Mouse (Mus musculus) limb, embryonic 13.5 days (tissue): ENCODE results near the gene Zkscan14. TPM values are rescaled to one million over a fixed set of nuclear protein-coding genes. Genes with fewer than 3 reads are reported as not detected.

ENCODE experiments used
- ATAC-seq: fragments of 200-750 bp; cut with Nextera tagmentation; 2 replicates; pipeline ENCODE4 v1.8.0; 2017; ENCODE audit warnings: low read depth, moderate number of reproducible peaks, moderate TSS enrichment; ENCODE audit not compliant: low FRiP score
- H3K27ac ChIP-seq: fragments of 300-500 bp; sonication (generic); 2 replicates; pipeline ENCODE4 v1.5.1; 2015; ENCODE audit warnings: inconsistent platforms, mild to moderate bottlenecking, moderate library complexity
- H3K27me3 ChIP-seq: fragments of 300-500 bp; sonication (generic); 2 replicates; pipeline ENCODE4 v1.6.1; 2015; ENCODE audit warnings: mild to moderate bottlenecking, inconsistent platforms
- H3K36me3 ChIP-seq: fragments of 300-500 bp; sonication (generic); 2 replicates; pipeline ENCODE4 v1.6.1; 2015; ENCODE audit warnings: inconsistent platforms, mild to moderate bottlenecking, moderate library complexity
- H3K4me1 ChIP-seq: fragments of 300-500 bp; sonication (generic); 2 replicates; pipeline ENCODE4 v1.6.1; 2015; ENCODE audit warnings: inconsistent platforms
- H3K4me2 ChIP-seq: fragments of 300-500 bp; sonication (generic); replicated peaks from 2 replicates; pipeline ENCODE4 v1.6.1; 2015; ENCODE audit warnings: inconsistent platforms, mild to moderate bottlenecking, moderate library complexity
- H3K4me3 ChIP-seq: fragments of 300-500 bp; sonication (generic); 2 replicates; pipeline ENCODE4 v1.5.1; 2015; ENCODE audit warnings: moderate library complexity, mild to moderate bottlenecking, inconsistent platforms
- H3K9ac ChIP-seq: fragments of 300-500 bp; sonication (generic); 2 replicates; pipeline ENCODE4 v1.6.1; 2015; ENCODE audit warnings: mild to moderate bottlenecking, inconsistent platforms
- H3K9me3 ChIP-seq: fragments of 300-500 bp; sonication (generic); 2 replicates; pipeline ENCODE4 v1.6.1; 2016; ENCODE audit warnings: inconsistent platforms
- WGBS: fragments of 180-500 bp; shearing (Covaris S2); methylation state at CpG from one replicate; pipeline ENCODE4 v1.1.7; 2015; 5-methylcytosine and 5-hydroxymethylcytosine counted together
- polyA plus RNA-seq: library from polyadenylated mRNA; unstranded; fragments of >200 nt; fragmentation: Nextera tagmentation; extraction: Ambion mirVana; gene quantifications from 2 replicates; pipeline ENCODE4 v1.2.1, GENCODE M21; 2015

Zkscan14 gene
- polyA plus RNA-seq, 1 experiment from 2014 or later, result 11.0 TPM

DNA sequence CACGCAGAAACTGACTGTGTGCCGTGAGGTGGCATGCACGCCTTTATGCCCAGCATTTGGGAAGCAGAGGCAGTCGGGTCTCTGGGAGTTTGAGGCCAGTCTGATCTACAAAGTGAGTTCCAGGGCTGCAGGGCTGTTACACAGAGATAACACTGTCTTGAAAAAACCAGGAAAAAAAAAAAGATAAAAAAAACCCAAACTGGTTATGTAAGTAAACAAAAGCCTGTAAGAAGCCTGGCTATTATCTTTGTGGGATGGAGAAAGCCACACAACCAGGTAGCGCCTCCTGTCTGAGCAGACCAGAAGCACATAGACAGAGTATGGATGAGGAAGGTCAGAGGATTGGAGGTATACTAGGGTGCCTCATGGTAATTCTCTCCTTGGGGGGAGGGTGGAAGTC, 49.0 kb downstream of the Zkscan14 start:
- no peak overlapping the region for H3K4me2 ChIP-seq
- peaks cover 93% of the 10 kb centered on the region for H3K36me3 ChIP-seq
- 95% methylated on average over 5 of the region's 5 CpGs for WGBS
- ATAC-seq, result no peak
- no peaks in the 10 kb centered on the region for H3K4me1 ChIP-seq
- no peaks in the 10 kb centered on the region for H3K27me3 ChIP-seq
- H3K4me3 ChIP-seq, result no peak overlapping the region
- H3K27ac ChIP-seq, result no peak overlapping the region
- H3K9me3 ChIP-seq, result no peaks in the 10 kb centered on the region
- no peak overlapping the region for H3K9ac ChIP-seq

- no peak for ATAC-seq
- no peak overlapping the region for H3K9ac ChIP-seq
- no peak overlapping the region for H3K27ac ChIP-seq
- H3K36me3 ChIP-seq, result peaks cover 100% of the 10 kb centered on the region
- H3K4me2 ChIP-seq, result no peak overlapping the region
- no peaks in the 10 kb centered on the region for H3K27me3 ChIP-seq
- no peak overlapping the region for H3K4me3 ChIP-seq
- H3K4me1 ChIP-seq, result no peaks in the 10 kb centered on the region
- no peaks in the 10 kb centered on the region for H3K9me3 ChIP-seq
- 94% methylated on average over 6 of the region's 6 CpGs for WGBS
Observed at GRCm38 (mm10) chr5:145149294-145149693, 52.4 kb downstream of the Zkscan14 start.

DNA sequence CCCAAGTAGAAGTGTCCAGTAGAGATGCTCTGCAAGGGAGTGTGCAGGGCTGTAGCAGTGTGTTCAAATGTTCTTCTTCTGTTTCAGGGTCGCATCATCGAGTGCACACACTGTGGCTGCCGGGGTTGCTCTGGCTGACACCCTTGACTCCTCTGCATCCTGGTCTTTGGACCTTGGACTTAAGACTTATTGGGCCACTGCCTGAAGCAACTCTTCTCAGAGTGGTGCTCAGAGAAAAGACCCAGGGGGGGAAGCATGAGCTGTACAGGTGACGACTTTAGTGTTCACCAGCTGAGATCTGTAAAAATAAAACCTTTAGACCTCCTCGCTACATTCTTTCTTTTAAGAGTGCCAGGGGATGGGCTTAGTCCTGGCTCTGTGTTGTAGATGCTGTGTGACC, 53.9 kb downstream of the Zkscan14 start:
- Histone ChIP-seq H3K36me3 (peaks cover 100% of the 10 kb centered on the region), H3K4me1 (no peaks in the 10 kb centered on the region), H3K4me3 (no peak overlapping the region), H3K9me3 (no peaks in the 10 kb centered on the region), H3K27ac (no peak overlapping the region), H3K4me2 (no peak overlapping the region), H3K9ac (no peak overlapping the region), H3K27me3 (no peaks in the 10 kb centered on the region)
- no peak for ATAC-seq
- WGBS, result 90% methylated on average over 5 of the region's 5 CpGs

Other genes with a start within 250 kb of the Zkscan14 start
- 19.5 and 19.9 TPM in 2 replicates for gene Smurf1, start 236.0 kb downstream of the Zkscan14 start, polyA plus RNA-seq
- gene Gm4871, start 169.1 kb downstream of the Zkscan14 start, polyA plus RNA-seq, result not detected in 2 replicates
- gene 1700018F24Rik, start 158.9 kb downstream of the Zkscan14 start, polyA plus RNA-seq, result not detected in 2 replicates
- 139 and 141 TPM in 2 replicates for gene Arpc1a, start 118.0 kb downstream of the Zkscan14 start, polyA plus RNA-seq
- 0.10 TPM in 1 of 2 replicates, not detected in the other for gene Kpna7, start 117.8 kb downstream of the Zkscan14 start, polyA plus RNA-seq
- 250 and 255 TPM in 2 replicates for gene Arpc1b, start 87.7 kb downstream of the Zkscan14 start, polyA plus RNA-seq
- gene Pdap1, start 61.6 kb downstream of the Zkscan14 start, polyA plus RNA-seq, result 137 and 139 TPM in 2 replicates
- gene Bud31, start 61.5 kb downstream of the Zkscan14 start, polyA plus RNA-seq, result 218 and 225 TPM in 2 replicates
- 19.2 and 20.2 TPM in 2 replicates for gene Ptcd1, start 34.8 kb downstream of the Zkscan14 start, polyA plus RNA-seq
- 55.6 and 58.1 TPM in 2 replicates for gene Cpsf4, start 34.7 kb downstream of the Zkscan14 start, polyA plus RNA-seq
- gene Atp5j2, start 9.8 kb downstream of the Zkscan14 start, polyA plus RNA-seq, result 649 and 683 TPM in 2 replicates
- 16.3 and 17.1 TPM in 2 replicates for gene Zkscan5, start 2.7 kb upstream of the Zkscan14 start, polyA plus RNA-seq
- 33.8 and 34.1 TPM in 2 replicates for gene Zfp655, start 29.8 kb upstream of the Zkscan14 start, polyA plus RNA-seq
- gene Zscan25, start 78.6 kb upstream of the Zkscan14 start, polyA plus RNA-seq, result 0.59 and 0.79 TPM in 2 replicates
- not detected in 2 replicates for gene Cyp3a57, start 143.4 kb upstream of the Zkscan14 start, polyA plus RNA-seq